Mouse (Mus musculus): ENCODE data around the gene Gstt4.

- TF ChIP-seq CTCF (IDR thresholded peaks at IDR 0.05; ENCODE audit: low read depth, low read length): no peak
- TF ChIP-seq POLR2A (IDR thresholded peaks at IDR 0.05; ENCODE audit: borderline replicate concordance, low read depth, low read length): no peak
These were observed 41.4 kb downstream of the Gstt4 start, which contains the start of the genes Gm20441 and Gstt3 for GRCm38 (mm10) chr10:75780769-75781578.
